ENCODE assay signal across 8 mouse cellular contexts in genomic region chr12:17773721-17774120, GRCm38 (mm10).
DNase-seq lines count a peak whose midpoint lies in the region; ATAC-seq and TF ChIP-seq lines count a peak whose summit lies in the region.
"Not testable (repeated sequence)": the region's sequence is repeated elsewhere in the genome, so short reads cannot be mapped to it uniquely, and the experiment has no call there.

No protein-coding gene starts in this region.

- not testable (repeated sequence) for H3K9ac ChIP-seq in intestine, embryonic 15.5 days; stomach, postnatal 0 days (ENCODE audit: low read length)

- intact Hi-C loops in gastrocnemius, postnatal 36 days (cut with DNase I), result not testable (repeated sequence)

- not testable (repeated sequence) for TF ChIP-seq CTCF in C2C12 (IDR thresholded peaks at IDR 0.05; ENCODE audit: control insufficient read depth, insufficient read depth, insufficient read length); stomach, postnatal 0 days (IDR thresholded peaks at IDR 0.05; ENCODE audit: low read depth)

- 74% methylated on average over 5 of the region's 5 CpGs for WGBS in intestine, embryonic 15.5 days
- 44% methylated on average over 5 of the region's 5 CpGs for WGBS in stomach, postnatal 0 days

- peaks cover 32% of the 10 kb centered on the region for H3K79me3 ChIP-seq in C2C12 (ENCODE audit: low read depth)

- H3K27me3 ChIP-seq in C2C12 (ENCODE audit: control insufficient read depth, insufficient read depth, insufficient read length); intestine, embryonic 15.5 days (replicated peaks); stomach, postnatal 0 days (ENCODE audit: control insufficient read depth, insufficient read depth, low read length): not testable (repeated sequence)

- not testable (repeated sequence) for H3K4me2 ChIP-seq in intestine, embryonic 15.5 days (replicated peaks); stomach, postnatal 0 days (replicated peaks; ENCODE audit: low read depth)

- H3K9me3 ChIP-seq in intestine, embryonic 15.5 days; stomach, postnatal 0 days (ENCODE audit: control insufficient read depth, low read length): not testable (repeated sequence)

- TF ChIP-seq EP300 in stomach, postnatal 0 days (optimal IDR thresholded peaks at IDR 0.05), result not testable (repeated sequence)

- not testable (repeated sequence) for H3K4me3 ChIP-seq in C2C12 (ENCODE audit: insufficient read depth, poor library complexity, severe bottlenecking); intestine, embryonic 15.5 days (replicated peaks); stomach, postnatal 0 days (ENCODE audit: low read depth, low read length)

- H3K79me2 ChIP-seq in C2C12 (ENCODE audit: control insufficient read depth, insufficient read depth), result peaks cover 71% of the 10 kb centered on the region

- 0 out of 2 replicates have a peak, but pooled peaks have one; percentile 43 for ATAC-seq in intestine, embryonic 15.5 days
- ATAC-seq in stomach, postnatal 0 days (ENCODE audit: low FRiP score, low TSS enrichment), result peak; percentile 84

- not testable (repeated sequence) for H3K4me1 ChIP-seq in intestine, embryonic 15.5 days (replicated peaks); stomach, postnatal 0 days (replicated peaks; ENCODE audit: control insufficient read depth, insufficient read depth)

- H3K27ac ChIP-seq in intestine, embryonic 15.5 days; stomach, postnatal 0 days (replicated peaks): not testable (repeated sequence)

- DNase-seq in adrenal gland, postnatal 25 days, result peak; percentile 68
- peak; percentile 79 for DNase-seq in cerebellum, adult 9-11 months
- peak; percentile 38 to 44 for DNase-seq in gastrocnemius, postnatal 36 days
- peak; percentile 54 to 69 for DNase-seq in kidney, postnatal 36 days
- DNase-seq in lung, postnatal 25 days (ENCODE audit: low spot score), result peak; percentile 59
- DNase-seq in stomach, postnatal 0 days (ENCODE audit: low spot score), result peak; percentile 62

- not testable (repeated sequence) for H3K36me3 ChIP-seq in C2C12 (ENCODE audit: control insufficient read depth, insufficient read depth); intestine, embryonic 15.5 days; stomach, postnatal 0 days (ENCODE audit: control insufficient read depth, insufficient read depth, low read length)

- H3ac ChIP-seq in C2C12 (ENCODE audit: control insufficient read depth, insufficient read length, low read depth), result peak overlapping the region; percentile 23

TF ChIP-seq in C2C12, 6 proteins besides CTCF, POLR2A, EP300 and RAD21:
- TF ChIP-seq FOSL1 (IDR thresholded peaks at IDR 0.05; ENCODE audit: insufficient read depth, low read length, poor library complexity, severe bottlenecking), result peak; percentile 8
- TF ChIP-seq MAX (IDR thresholded peaks at IDR 0.05), result peak; percentile 39
